Comparison of ENCODE assay signal across 26 mouse cellular contexts in genomic region chr3:108092536-108093115, GRCm38 (mm10). TPM values are rescaled to one million over a fixed set of nuclear protein-coding genes. Genes with fewer than 3 reads are reported as not detected.
A peak's percentile ranks its signal among the peaks of the same experiment; 100 is the strongest.
DNase-seq lines count a peak whose midpoint lies in the region; ATAC-seq and TF ChIP-seq lines count a peak whose summit lies in the region.
"Had no signal": no experiment of that assay in that cellular context is flagged by ENCODE, and none has a peak within 500 bp of the region (broad histone marks: within the 10 kb centered on the region; RNA-seq: fewer than 3 reads in every experiment).

TSS of gene Gnat2 (plus strand) at chr3:108092789.

- no peak for TF ChIP-seq CTCF in CH12.LX (conservative IDR thresholded peaks at IDR 0.05 in 1 of 2, IDR thresholded peaks at IDR 0.05 in 1 of 2; ENCODE audit: low read depth in 2 of 2, low read length in 2 of 2)

- no peak within 1 kb of the TSS for H3K4me2 ChIP-seq in CH12.LX (ENCODE audit: insufficient read depth, low read depth, poor library complexity, severe bottlenecking)
- H3K4me2 ChIP-seq in heart, embryonic 11.5 days, result no peak within 1 kb of the TSS
- H3K4me2 ChIP-seq: forebrain, embryonic 13.5 days; heart, embryonic 12.5 days; lung, embryonic 15.5 days; midbrain, embryonic 13.5 days had no signal

- no peak for TF ChIP-seq POLR2A in CH12.LX (IDR thresholded peaks at IDR 0.05; ENCODE audit: low read depth, low read length)

- H3K9ac ChIP-seq in CH12.LX (ENCODE audit: insufficient read depth, low read depth), result no peak within 1 kb of the TSS
- H3K9ac ChIP-seq in heart, embryonic 11.5 days (ENCODE audit: low read depth, low read length), result no peak within 1 kb of the TSS
- H3K9ac ChIP-seq: forebrain, embryonic 13.5 days; heart, embryonic 12.5 days; lung, embryonic 15.5 days; midbrain, embryonic 13.5 days had no signal

- H3K27ac ChIP-seq in CH12.LX (ENCODE audit: insufficient read depth, low read depth), result no peak within 1 kb of the TSS
- H3K27ac ChIP-seq in heart, embryonic 11.5 days (ENCODE audit: low read depth, low read length), result no peak within 1 kb of the TSS
- H3K27ac ChIP-seq: forebrain, embryonic 13.5 days; gastrocnemius, adult 2 months; hindbrain, embryonic 10.5 days; hindbrain, postnatal 0 days; lung, embryonic 15.5 days; midbrain, embryonic 13.5 days had no signal

- no peaks in the 10 kb centered on the region for H3K79me2 ChIP-seq in CH12.LX (replicated peaks; ENCODE audit: control insufficient read depth, extremely low read depth, insufficient read depth, poor library complexity, severe bottlenecking)

- no peak for TF ChIP-seq EP300 in CH12.LX (IDR thresholded peaks at IDR 0.05; ENCODE audit: low read length)

- H3K4me1 ChIP-seq in CH12.LX (ENCODE audit: control insufficient read depth in 1 of 2, insufficient read depth in 2 of 2), result peaks cover 4 to 48% of the 10 kb centered on the region in 2 experiments
- peaks cover 13% of the 10 kb centered on the region for H3K4me1 ChIP-seq in heart, embryonic 11.5 days (ENCODE audit: control insufficient read depth, insufficient read depth, low read length)
- H3K4me1 ChIP-seq: midbrain, embryonic 13.5 days had no signal

- H3K36me3 ChIP-seq in CH12.LX (replicated peaks in 1 of 2; ENCODE audit: control insufficient read depth in 1 of 2, insufficient read depth in 1 of 2, low read length in 1 of 2), result peaks cover 0 to 28% of the 10 kb centered on the region in 2 experiments
- H3K36me3 ChIP-seq in heart, embryonic 11.5 days (ENCODE audit: control insufficient read depth, insufficient read depth, low read length), result no peaks in the 10 kb centered on the region
- H3K36me3 ChIP-seq: heart, embryonic 12.5 days; hindbrain, embryonic 10.5 days; lung, embryonic 15.5 days; midbrain, embryonic 13.5 days had no signal

- H3K9me3 ChIP-seq in CH12.LX (replicated peaks; ENCODE audit: low read length), result no peaks in the 10 kb centered on the region
- no peaks in the 10 kb centered on the region for H3K9me3 ChIP-seq in heart, embryonic 11.5 days (replicated peaks; ENCODE audit: control insufficient read depth, low read length)
- H3K9me3 ChIP-seq: forebrain, embryonic 13.5 days; heart, embryonic 12.5 days; hindbrain, embryonic 10.5 days; lung, embryonic 15.5 days; megakaryocyte, embryonic 14.5 days; midbrain, embryonic 13.5 days had no signal

- no peak for ATAC-seq in heart, embryonic 11.5 days (replicated peaks; ENCODE audit: insufficient number of reproducible peaks, low FRiP score, low TSS enrichment)
- ATAC-seq: forebrain, embryonic 13.5 days; hindbrain, postnatal 0 days; intestine, embryonic 16.5 days; midbrain, embryonic 13.5 days had no signal

- dilution Hi-C loops in CH12.LX (cut with MboI; ENCODE audit: extremely low pct_ligation_motif_present, extremely low pct_unique_long_range_greater_than_20kb, low sequenced_read_pairs), result no loop called here

- H3K27me3 ChIP-seq in CH12.LX (replicated peaks), result no peaks in the 10 kb centered on the region
- no peaks in the 10 kb centered on the region for H3K27me3 ChIP-seq in heart, embryonic 11.5 days (ENCODE audit: control insufficient read depth, insufficient read depth, low read length)
- H3K27me3 ChIP-seq: forebrain, embryonic 13.5 days; heart, embryonic 12.5 days; lung, embryonic 15.5 days had no signal

- WGBS in heart, embryonic 11.5 days (ENCODE audit: insufficient replicate concordance), result 75% methylated on average over 15 of the region's 15 CpGs

- no peak for TF ChIP-seq RAD21 in CH12.LX (IDR thresholded peaks at IDR 0.05; ENCODE audit: low read depth, low read length)

- H3K4me3 ChIP-seq in CH12.LX (replicated peaks in 1 of 3; ENCODE audit: low read depth in 2 of 3, low read length in 2 of 3, poor library complexity in 1 of 3), result no peak within 1 kb of the TSS
- no peak within 1 kb of the TSS for H3K4me3 ChIP-seq in heart, embryonic 11.5 days (ENCODE audit: low read depth, low read length)
- H3K4me3 ChIP-seq: forebrain, embryonic 13.5 days; gastrocnemius, adult 2 months; heart, embryonic 12.5 days; hindbrain, embryonic 10.5 days; lung, embryonic 15.5 days; megakaryocyte, embryonic 14.5 days; midbrain, embryonic 13.5 days had no signal

- in situ Hi-C loops in CH12.LX (cut with MboI; ENCODE audit: low pct_ligation_motif_present, low pct_unique_long_range_greater_than_20kb, low sequenced_read_pairs), result no loop called here

- no peak for DNase-seq in adrenal gland, adult 18-20 months (ENCODE audit: low spot score in 2 of 2)
- DNase-seq in adrenal gland, postnatal 14 days, result no peak
- no peak for DNase-seq in CH12.LX (ENCODE audit: extremely low read depth)
- DNase-seq in adrenal gland, postnatal 25 days, result no peak
- DNase-seq in retina, embryonic 14.5 days (ENCODE audit: low spot score), result peak; percentile 20
- DNase-seq in kidney, postnatal 10 days, result no peak
- DNase-seq: cerebellum, adult 18-20 months; cerebellum, postnatal 14 days; gastrocnemius, adult 2 months; heart, postnatal 10 days; kidney, adult 9 months; kidney, postnatal 4 days; lung, postnatal 36 days; thymus, postnatal 14 days had no signal

TF ChIP-seq in CH12.LX, 34 proteins besides CTCF, POLR2A, EP300 and RAD21:
- no peak for TF ChIP-seq HCFC1 (IDR thresholded peaks at IDR 0.05; ENCODE audit: low read depth, low read length)
- TF ChIP-seq RCOR1 (conservative IDR thresholded peaks at IDR 0.05; ENCODE audit: low read depth, low read length), result no peak
- TF ChIP-seq MAX (IDR thresholded peaks at IDR 0.05; ENCODE audit: low read length), result no peak
- no peak for TF ChIP-seq TCF12 (IDR thresholded peaks at IDR 0.05; ENCODE audit: low read depth, low read length)
- TF ChIP-seq ETS1 (conservative IDR thresholded peaks at IDR 0.05; ENCODE audit: low read depth, low read length), result no peak
- no peak for TF ChIP-seq KAT2A (IDR thresholded peaks at IDR 0.05; ENCODE audit: insufficient replicate concordance, low read length)
- TF ChIP-seq ELF1 (IDR thresholded peaks at IDR 0.05; ENCODE audit: low read depth, low read length), result no peak
- TF ChIP-seq JUN (IDR thresholded peaks at IDR 0.05; ENCODE audit: insufficient read depth, low read depth, low read length), result no peak
- TF ChIP-seq IRF4 (IDR thresholded peaks at IDR 0.05; ENCODE audit: low read depth, low read length), result no peak
- no peak for TF ChIP-seq CHD1 (IDR thresholded peaks at IDR 0.05; ENCODE audit: low read depth, low read length)
- no peak for TF ChIP-seq MAFK (IDR thresholded peaks at IDR 0.05; ENCODE audit: insufficient replicate concordance, low read length)
- TF ChIP-seq E2F4 (IDR thresholded peaks at IDR 0.05; ENCODE audit: insufficient replicate concordance, low read depth, low read length), result no peak
- no peak for TF ChIP-seq ZMIZ1 (IDR thresholded peaks at IDR 0.05; ENCODE audit: low read depth, low read length)

RNA-seq across cellular contexts. Expression of gene Gnat2, which starts in this region (rescaled TPM):
- 10 to 100 TPM; 11.0 to 18.6 TPM for total RNA-seq in adrenal gland, adult 18-20 months (2021)
- total RNA-seq in adrenal gland, postnatal 14 days (2021), result 9.8 and 12.6 TPM in 2 replicates
- 15.5 and 17.5 TPM in 2 replicates for total RNA-seq in CH12.LX (2012; rRNA removed)
- 10.1 and 11.2 TPM in 2 replicates for total RNA-seq in CH12.LX (2014; rRNA removed)
- 13.3 and 14.8 TPM in 2 replicates for polyA plus RNA-seq in CH12.LX (2012; ENCODE audit: insufficient read length, low read depth)
- 13.2 and 13.4 TPM in 2 replicates for total RNA-seq in adrenal gland, postnatal 25 days (2021)
- polyA plus RNA-seq in heart, embryonic 11.5 days (2014; fragmentation: Nextera tagmentation; extraction: Ambion mirVana), result 1.1 and 1.3 TPM in 2 replicates
- total RNA-seq: hindbrain, postnatal 0 days; left cerebral cortex, postnatal 25 days; monocyte, adult 5-6 weeks; neutrophil, adult 5-6 weeks had no signal
